Mouse (Mus musculus) hindlimb bud, embryonic 11.5 days (tissue): ENCODE data around the gene Ern2.

ENCODE experiments used
- DNase-seq: peaks from one replicate; pipeline ENCODE4 v3.0.0-alpha.2; 2012; ENCODE audit warnings: low read depth, low spot score; ENCODE audit errors: extremely low spot score

Ern2 gene

DNA sequence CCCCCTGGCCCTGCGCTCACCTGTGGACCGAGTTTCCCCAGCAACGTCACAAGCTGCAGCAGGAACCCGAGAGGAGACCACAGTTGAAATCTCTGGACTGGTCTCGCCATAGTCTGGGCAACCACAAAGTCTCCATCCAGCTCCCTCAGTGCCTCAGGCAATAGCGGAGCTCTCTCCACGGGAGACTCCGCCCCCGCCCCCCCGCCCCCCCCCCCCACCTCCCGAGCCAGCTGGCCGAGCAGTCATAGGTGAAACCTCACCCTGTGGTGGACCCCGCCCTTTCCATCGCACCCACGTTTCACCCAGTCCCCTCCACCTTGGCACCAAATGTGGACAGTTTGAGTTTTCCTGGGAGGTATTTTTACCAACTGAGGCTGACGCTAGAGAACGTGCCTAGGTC lies at the start of gene Ern2:
Gene Ern2, minus strand, starts transcription at position 165 of the 400 bp plus-strand sequence.
- DNase-seq = no peak

DNA sequence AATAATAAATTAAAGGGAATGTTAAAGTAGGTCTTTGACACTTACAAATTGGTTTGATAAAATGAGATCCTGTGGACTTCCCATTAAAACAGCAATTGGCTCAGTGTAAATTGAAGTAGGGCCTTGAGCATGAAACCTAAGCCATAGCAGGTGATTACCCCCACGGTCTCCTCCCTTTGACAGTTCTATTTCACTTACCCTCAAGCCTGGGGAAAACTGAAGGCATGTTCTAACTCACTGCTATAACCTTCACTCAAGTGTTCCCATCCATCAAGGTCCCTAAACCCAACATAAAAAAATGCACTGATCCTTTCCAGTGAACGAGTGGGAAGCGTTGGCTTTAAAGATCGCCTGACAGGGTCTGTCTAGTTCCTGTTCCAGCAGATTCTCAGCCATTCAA lies 44.9 kb upstream of the Ern2 start:
- DNase-seq = no peak

DNA sequence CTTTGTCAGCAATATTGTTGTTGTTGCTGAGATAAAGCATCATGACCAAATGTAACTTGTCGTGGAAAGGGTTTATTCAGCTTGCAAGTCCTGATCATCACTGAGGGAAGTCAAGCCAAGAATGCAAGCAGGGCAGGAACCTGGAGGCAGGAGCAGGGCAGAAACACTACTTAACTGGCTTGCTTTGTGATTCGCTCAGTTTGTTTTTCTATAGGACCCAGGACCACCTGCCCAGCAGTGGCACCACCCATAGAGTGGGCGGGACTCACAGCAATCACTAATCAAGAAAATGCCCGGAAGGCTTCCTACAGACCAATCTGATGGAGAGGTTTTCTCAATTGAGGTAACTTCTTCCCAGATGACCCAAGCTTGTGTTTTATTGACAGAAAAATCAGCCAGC lies 43.9 kb upstream of the Ern2 start:
- DNase-seq = no peak

DNA sequence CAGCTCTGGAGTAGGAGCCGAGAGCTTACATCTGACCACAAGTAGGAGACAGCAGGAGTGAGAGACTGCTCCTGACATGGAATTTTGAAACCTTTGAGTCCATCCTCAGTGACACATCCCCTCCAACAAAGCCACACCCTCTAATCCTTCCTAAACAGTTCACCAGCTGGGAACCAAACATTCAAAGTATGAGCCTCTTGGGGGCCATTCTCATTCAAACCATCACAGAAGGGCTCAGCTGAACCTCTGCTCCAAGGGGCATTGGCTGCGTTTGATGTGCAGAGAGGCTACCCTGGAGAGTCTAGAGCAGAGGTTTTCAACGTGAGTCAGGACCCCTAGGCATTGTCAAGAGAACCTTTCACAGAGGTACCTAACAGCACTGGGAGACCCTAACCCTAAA lies 43.3 kb upstream of the Ern2 start:
- DNase-seq = no peak

DNA sequence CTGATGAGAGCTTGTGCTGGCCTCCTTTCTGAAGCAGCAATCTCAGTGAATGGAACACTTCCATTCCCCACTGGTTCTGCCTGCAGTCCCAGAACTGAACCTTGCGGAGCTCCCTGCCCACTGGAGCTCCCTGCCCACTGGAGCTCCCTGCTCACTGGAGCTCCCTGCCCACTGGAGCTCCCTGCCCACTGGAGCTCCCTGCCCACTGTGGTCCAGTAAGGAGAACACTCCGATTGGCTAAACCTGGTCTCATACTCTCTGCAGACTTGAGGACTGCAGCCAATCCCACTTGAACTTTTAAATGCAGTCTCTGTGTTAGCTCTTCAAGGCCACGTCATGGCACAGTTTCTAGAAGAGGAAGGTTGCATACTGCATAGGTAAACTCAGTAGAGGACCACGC lies 40.7 kb upstream of the Ern2 start:
- no peak for DNase-seq

DNA sequence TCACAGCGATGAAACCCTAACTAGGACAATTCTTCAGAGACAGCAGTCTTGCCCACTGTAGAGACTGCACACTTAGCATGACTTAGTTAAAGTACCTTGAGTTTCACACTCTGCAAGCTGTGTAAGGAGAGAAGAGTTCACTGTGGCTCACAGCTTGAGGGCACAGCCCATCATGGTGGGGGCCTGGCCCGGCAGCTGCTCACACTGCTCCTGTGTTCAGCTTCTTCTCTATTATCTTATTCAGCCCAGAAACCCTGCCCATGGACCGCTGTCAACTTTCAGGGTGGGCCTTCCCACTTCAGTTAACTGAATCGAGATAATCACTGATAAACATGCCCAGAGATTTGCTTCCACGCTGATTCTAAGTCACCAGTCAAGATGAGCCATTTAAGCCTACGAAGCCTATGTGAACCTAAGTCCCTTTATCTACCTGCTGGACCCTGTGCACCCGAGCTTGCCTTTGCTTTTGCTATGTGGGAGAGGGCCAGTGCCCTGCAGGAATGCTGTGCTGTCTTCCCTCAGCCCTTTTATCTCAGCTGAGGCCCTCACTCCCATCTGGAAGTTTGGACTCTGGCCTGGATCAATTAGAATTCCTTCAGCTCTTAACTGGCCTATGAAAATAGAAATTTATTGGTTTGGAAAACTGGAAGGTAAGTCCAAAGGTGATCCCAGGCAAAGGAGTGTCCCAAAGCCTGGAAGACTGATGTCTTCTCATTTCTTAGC lies 40.2 kb upstream of the Ern2 start:
- no peak for DNase-seq

DNA sequence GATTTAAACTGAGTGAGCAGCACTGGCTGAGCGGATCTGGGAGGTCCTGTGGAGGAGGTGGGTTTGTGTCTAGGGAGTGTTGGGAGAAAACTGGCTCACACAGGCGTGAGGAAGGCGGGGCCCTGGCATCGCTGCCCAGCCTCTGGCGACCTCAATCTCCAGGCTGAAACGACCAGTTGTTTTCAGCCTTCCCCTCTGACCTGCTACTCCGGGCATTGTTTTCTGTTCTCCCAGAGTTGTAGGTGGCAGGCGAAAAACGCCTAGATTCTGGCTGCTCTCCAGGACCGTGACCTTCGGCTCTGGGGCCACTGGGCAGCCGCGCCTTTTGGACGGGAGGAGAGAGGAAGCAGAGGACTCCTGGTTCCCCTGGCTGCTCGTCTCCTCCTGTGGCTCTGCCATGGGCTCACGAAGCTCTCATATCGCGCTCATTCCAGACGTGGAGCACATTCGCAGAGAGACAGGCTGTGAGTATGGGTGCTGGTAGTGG lies 33.4 kb upstream of the Ern2 start, which contains the start of gene Chp2:
Gene Chp2, plus strand, starts transcription at position 182 of the 487 bp plus-strand sequence.
- DNase-seq = no peak

DNA sequence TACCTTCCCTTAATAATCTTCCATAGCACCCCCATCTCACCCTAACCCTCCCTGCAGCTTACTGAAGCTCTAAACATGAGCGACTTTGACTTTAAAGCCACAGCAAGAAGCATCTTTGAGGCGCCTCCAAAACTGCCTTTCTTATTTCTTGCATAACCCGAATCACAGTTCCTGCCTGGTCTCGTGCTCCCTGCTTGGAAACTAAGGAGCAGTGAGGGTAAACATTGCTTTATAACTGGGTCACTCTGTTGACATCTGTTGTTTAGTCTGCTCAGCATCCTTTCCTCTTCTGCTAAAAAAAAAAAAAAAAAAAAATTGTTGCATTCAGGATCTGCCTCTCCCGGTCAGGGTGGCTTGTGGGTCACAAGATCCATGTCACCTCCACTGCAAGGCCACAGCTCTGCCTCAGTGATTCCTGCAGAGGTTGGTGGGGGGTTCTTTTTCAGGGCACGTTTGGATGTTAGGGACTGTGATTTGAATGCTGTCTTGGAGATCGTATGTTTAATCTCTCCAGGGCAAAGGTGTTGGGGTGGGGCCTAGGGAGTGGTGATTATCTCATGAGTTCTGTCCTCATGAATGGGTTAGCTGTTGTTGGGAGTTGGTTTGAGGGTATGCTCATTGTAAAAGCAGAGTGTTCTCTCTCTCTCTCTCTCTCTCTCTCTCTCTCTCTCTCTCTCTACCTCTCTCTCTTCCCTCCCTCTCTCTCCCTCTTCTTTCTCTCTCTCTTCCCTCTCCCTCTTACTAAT lies 22.4 kb upstream of the Ern2 start:
- no peak for DNase-seq

DNA sequence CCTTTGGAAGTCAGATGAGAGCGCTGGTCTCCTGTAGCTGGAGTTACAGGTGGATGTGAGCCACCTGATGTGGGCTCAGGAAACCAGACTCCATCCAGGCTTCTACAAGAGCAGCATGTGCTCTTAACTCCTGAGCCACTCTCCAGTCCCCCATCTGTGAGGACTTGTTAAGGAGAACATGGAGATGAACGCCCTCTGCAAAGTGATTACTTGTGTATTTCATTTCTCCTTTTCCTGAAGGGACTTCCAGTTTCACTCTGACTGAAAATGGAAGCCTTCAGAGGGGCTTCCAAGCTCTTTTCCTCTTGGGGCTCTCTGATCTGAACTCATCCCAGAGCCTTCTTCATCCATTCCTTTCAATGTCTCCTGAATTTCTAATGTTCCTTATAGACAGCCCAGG lies 20.1 kb upstream of the Ern2 start:
- DNase-seq = no peak

DNA sequence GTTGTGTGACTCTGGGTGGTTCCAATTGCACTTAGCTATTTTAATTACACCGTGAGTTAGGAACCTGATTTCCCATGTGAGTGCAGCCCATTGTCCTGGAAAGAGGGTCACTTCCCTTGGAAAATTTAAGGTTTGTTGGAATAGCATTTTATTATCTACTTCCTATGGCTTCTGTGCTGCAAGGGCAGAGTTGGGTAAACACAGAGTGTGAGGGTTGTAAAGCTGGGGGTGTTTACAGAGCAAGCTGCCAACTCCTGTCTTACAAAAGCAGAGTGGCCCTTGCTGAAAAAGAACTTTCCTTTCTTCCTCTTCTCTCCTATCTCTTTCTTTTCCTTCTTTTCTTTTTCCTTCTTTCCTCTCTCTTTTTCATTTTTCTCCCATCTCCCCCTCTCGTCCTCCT lies 17.9 kb upstream of the Ern2 start:
- no peak for DNase-seq

DNA sequence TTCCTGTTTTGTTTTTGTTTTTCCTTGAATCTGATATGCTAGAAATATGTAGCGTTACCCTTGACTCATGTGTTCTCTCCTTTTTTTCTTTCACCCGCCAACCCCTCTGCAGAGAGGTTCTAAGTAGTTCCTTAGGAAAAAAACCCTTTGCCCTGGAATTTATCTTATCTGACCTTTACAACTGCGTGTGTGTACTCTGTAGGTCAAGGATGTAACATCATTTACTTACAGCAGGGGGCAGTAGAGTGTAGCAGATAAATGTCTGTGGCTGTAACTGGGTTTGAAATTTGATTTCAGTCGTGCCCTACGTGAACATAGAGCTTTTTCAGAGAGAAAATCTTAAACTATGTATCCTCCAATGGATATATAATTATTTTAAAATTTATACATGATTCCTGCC lies 13.3 kb upstream of the Ern2 start:
- no peak for DNase-seq

DNA sequence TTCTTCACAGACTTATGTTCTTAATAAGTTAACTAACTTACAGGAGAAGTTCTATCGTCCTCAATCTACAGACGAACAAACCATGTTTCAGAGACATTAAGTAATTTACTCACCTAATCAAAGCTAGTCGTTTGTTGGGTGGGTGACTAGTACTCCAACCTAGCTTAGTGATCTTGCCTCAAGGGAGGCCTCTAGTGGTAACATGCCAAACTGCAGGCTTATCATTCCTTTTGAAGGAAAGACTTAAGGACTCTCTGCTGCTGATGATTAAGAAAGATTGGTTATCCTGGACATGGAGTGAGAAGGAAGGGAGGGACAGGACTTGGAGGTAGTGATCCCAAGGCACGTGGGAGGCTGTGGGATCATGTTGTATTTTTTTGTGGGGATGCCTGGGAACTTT lies 11.3 kb upstream of the Ern2 start:
- DNase-seq = peak; percentile 53

DNA sequence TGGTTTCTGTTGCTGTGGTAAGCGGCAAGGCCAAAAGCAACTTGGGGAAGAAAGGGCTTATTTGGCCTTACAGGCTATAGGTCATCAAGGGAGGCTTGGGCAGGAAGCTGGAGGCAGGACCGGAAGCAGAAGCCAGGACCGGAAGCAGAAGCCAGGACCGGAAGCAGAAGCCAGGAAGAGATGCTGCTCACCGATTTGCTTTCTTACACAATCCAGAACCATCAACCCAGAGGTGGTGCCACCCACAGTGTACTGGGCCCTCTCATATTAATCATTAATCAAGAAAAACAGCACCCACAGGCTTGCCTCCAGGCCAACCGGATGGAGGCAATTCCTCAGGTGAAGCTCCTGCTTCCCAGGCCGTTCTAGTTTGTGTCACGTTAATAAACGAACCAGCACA lies 10.8 kb upstream of the Ern2 start:
- no peak for DNase-seq

DNA sequence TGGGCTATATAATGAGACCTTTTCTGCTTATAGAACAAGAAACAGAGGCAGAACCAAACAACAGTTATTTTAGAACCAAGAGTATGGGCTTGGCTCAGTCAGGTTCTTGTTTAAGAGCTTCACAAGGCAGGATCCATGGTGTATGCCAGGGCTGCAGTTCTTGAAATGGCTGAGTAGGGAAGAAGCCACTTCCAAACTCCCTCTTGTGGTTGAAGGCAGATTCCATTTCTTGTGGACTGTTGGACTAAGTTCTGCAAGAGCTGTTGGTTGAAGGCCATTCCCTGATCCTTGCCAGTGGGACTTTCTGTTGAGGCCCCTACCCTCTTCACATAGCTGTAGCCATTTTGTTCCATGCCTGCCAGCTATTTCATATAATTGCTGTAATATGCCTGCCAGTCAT lies 7.9 kb upstream of the Ern2 start:
- no peak for DNase-seq

DNA sequence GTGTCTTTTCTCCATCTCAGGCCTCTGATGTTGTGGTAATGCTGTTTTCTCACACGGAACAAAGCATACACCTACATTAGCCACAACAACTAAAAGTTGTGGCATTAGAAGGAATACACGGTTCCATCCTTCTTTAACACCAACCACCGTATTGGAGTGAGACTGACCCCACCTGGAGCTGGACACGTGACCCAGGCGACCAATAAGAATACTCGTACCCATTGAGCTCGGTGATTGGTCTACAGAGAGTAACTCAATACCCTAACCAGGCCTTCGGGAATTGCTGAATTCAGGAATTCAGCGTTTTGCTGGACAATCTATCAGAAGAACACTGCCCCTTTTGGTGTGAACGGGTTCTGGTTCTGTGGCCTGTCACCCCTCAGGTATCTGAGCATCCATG lies 5.1 kb upstream of the Ern2 start:
- DNase-seq = no peak

DNA sequence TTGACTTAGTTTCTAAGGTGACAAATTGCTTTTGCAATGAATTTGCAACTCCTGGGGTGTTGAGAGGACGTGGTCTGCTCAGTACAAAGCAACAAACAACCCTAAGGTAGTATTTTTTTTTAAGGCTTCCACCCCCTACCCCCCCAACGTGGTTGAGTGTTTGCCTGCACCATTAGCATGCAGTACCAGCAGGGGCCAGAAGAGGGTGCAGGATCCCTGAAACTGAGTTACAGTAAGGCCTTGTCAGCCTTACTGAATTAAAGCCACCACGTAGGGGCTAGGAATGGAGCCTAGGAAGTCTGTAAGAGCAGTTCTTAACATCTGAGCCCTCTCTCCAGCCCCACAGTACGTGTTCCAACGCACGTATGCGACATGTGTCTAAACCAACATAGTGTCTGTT lies 3.5 kb upstream of the Ern2 start:
- peak; percentile 28 for DNase-seq

DNA sequence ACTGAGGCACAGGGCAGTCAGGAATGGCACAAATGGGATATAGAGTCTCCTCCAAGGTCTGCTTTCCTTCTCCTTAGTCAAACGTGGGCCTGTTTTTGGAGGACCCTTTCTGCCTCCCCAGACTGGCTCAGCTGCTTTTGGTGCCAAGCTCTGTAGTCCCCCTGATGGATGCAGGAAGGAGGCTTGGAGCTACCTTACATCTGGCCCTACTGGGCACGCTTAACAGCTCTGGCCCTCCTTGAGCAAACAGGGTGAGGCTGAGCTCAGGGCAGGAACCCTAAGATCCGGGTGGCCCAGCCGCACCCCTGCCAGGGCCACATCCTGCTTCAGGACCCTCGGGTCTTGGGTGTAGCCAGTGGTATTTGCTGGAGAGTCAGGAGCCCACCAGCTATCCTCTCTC lies 1.4 kb downstream of the Ern2 start:
- DNase-seq = no peak

DNA sequence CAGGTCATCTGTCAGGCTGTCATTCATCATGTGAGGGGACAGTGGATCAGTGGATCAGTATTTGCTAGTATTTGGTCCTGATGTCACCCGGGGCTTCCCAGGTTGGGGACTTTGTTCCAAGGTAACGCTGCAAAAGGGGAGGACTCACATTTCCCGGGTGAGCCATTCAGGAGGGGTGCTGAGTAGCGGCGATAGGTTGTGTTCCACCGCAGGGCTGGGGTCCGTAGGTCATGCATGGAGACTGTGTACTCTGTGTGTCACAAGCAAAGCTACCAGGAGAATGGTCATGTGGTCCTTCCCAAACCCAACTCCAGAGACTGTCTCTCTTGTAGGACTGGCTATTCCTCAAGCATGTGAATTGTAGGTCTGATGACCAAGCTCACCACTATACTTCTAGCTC lies 5.3 kb downstream of the Ern2 start:
- DNase-seq = no peak

DNA sequence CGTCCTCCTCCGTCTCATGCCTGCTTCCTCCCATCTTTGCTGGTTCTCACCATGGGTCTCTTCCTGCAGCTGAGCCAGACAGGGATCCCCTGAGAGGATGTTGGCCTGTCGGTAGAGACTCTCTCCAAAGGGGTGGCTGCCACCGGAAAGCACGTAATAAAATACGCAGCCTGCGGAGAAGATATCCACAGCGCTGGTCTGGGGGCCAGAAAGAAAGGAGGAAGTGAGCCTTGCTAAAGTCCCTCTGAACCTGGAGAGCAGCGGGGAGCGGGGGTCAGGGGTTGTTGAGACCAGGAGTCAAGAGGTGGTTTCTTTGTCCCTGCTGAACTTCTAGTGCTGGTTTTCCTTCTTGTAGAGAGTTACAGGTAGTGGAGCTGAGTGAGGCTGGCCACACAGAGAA lies 14.4 kb downstream of the Ern2 start:
- DNase-seq = no peak

DNA sequence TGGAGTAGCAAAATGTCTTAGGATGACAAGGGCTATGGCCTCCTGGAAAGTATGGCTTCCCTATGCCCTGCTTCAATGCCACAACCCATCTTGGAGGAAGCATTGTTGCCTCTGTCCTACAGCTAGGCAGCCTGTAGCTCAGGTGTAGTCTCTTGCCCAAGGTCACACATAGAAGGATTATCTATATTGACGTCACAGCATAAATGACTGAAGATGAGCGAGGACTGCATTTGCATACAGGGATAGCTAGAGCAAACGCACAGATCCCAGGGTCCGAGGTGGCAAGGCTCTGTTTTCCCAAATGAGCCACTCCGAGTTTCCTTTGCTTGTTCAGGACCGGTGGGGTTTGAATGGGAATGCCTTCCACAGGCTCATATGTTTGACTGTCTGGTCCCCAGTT lies 15.3 kb downstream of the Ern2 start:
- no peak for DNase-seq

DNA sequence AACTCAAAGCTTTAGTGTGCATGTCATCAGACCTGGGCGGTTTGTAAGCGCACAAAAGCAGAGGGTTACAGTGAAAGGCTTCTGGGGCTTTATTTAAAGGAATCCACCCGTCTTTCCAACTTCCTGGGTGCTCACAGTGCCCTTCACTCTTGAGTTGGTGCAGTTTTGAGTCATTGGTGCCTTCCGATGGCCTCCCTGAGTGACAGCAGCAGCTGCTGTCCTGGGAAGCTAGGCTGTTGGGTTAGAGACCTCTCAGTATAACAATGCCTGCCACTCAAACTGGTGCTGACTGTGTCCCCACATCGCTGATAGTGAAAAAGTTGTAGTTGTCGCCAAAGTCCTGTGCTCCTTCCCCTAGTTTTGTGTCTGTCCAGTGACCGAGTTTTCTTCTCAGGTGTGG lies 18.8 kb downstream of the Ern2 start:
- no peak for DNase-seq

DNA sequence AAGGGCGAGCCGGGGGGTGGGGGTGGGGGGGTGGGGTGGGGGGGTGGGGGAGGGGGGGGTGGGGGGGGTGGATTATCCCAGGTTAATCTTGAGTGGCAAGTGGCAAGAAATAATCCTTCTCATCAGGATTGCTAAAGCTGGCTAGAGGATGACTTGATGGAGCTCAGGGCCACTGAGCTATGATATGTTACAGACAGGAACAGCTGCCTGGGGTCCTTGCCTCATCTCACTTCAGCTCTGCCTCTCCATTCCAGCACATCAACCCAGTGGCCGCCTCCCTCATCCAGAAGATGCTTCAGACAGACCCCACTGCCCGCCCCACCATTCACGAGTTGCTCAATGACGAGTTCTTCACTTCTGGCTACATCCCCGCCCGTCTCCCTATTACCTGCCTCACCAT lies 22.2 kb downstream of the Ern2 start:
- DNase-seq = no peak

DNA sequence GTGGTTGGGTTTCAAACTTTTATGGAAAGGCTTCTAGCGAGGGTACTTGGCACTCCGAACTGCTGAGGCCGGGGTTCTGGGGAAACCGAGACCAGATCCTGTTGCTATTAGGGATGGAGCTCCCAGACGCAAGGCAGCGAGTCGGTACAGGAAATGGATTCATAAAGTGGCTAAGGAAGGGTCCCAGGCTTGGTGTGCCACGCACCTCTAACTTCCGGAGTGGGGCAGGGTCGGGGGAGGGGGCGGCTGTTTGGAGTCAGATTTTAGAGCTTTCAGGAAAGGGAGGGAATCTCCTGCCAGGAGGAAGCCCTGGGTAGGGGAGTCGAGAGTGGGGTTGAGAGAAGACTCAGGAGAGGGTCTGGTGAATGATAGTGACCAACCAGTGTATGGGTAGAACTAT lies 26.0 kb downstream of the Ern2 start:
- DNase-seq = no peak
